Mouse (Mus musculus): ENCODE measurements around the gene Tmem150a.

DNA sequence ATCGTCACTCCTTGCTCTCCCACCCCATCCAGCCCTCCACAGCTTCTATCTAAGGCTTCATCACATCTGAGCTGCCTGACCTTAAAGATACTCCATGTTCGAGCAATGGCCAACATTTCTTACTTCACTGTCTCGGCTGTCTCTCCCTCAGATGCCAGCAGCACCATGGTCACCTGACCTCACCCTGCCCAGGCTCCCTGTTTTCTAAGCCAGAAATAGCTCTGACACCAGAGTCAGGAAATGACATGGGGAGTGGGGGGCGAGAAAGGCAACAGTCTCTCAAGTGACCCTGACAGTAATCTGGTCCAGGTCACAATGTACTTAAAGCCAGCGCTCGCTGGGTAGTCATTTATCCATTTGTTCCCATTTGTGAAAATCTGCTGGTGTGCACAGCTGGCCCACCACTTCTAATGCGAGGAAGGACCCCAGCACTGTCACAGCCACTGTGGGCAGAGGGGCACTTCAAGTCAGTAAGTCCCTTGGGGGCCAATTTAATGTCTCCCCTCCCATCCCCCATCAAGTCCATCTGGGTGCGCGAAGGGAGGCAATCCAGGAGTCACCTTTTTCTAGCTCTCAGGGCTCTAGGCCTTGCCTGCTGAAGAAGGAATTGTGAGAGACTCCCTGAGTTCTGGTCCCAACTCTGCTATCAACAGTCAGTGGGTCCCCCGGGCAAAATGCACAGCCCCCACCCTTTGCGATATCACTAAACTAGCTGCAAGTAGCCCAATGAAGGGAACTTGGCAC is 42.0 kb upstream of the Tmem150a start:
- TF ChIP-seq CTCF (IDR thresholded peaks at IDR 0.05; ENCODE audit: low read depth) = no peak
- no peak for TF ChIP-seq EP300 (optimal IDR thresholded peaks at IDR 0.05)
